Mouse (Mus musculus) embryonic facial prominence, embryonic 11.5 days (tissue): ENCODE data around the gene Lmtk2. TPM values are rescaled to one million over a fixed set of nuclear protein-coding genes. Genes with fewer than 3 reads are reported as not detected.

Source experiments
- polyA plus RNA-seq: library from polyadenylated mRNA; unstranded; fragments of >200 nt; fragmentation: Nextera tagmentation; extraction: Ambion mirVana; gene quantifications from 2 replicates; pipeline ENCODE4 v1.2.1, GENCODE M21; 2014

Gene Lmtk2
- polyA plus RNA-seq, 1 experiment from 2014 or later, result 3.7 TPM

Other genes starting within 250 kb of the Lmtk2 start
- gene Ankrd61, start 202.8 kb upstream of the Lmtk2 start, polyA plus RNA-seq, result 0.22 TPM in 1 of 2 replicates, not detected in the other
- gene Aimp2, start 190.6 kb upstream of the Lmtk2 start, polyA plus RNA-seq, result 105 and 111 TPM in 2 replicates
- gene Pms2, start 190.5 kb upstream of the Lmtk2 start, polyA plus RNA-seq, result 34.3 and 40.0 TPM in 2 replicates
- gene Gm42421, start 172.3 kb upstream of the Lmtk2 start, polyA plus RNA-seq, result 0.53 and 0.81 TPM in 2 replicates
- gene Rsph10b, start 167.4 kb upstream of the Lmtk2 start, polyA plus RNA-seq, result 0.42 and 1.2 TPM in 2 replicates
- 110 and 117 TPM in 2 replicates for gene Ccz1, start 85.6 kb upstream of the Lmtk2 start, polyA plus RNA-seq
- not detected in 2 replicates for gene Ocm, start 73.8 kb upstream of the Lmtk2 start, polyA plus RNA-seq
- 0.07 and 0.11 TPM in 2 replicates for gene Bhlha15, start 89.8 kb downstream of the Lmtk2 start, polyA plus RNA-seq
- 8.0 and 10.8 TPM in 2 replicates for gene Tecpr1, start 123.2 kb downstream of the Lmtk2 start, polyA plus RNA-seq
- 116 and 118 TPM in 2 replicates for gene Bri3, start 144.0 kb downstream of the Lmtk2 start, polyA plus RNA-seq